Mouse (Mus musculus): ENCODE data around the gene Prkn. TPM values are rescaled to one million over a fixed set of nuclear protein-coding genes. Genes with fewer than 3 reads are reported as not detected.

The Prkn gene
- total RNA-seq, 2 experiments from 2014 or later: 15.2 to 21.4 TPM

GRCm38 (mm10) chr17:11844989-11845388, 1004.8 kb downstream of the Prkn start:
- intact Hi-C loops (cut with DNase I): loop anchor here (5.0 kb wide), 3 partner anchors 127 to 1528 kb away; partner anchors contain the start of gene Qk
- DNase-seq (ENCODE audit: low spot score in 2 of 2): no peak

- intact Hi-C loops (cut with DNase I): loop anchor here (5.0 kb wide), 3 partner anchors 127 to 1528 kb away; partner anchors contain the start of gene Qk
- no peak for DNase-seq (ENCODE audit: low spot score in 2 of 2)
Measured at GRCm38 (mm10) chr17:11845506-11845905, 1005.3 kb downstream of the Prkn start.

- intact Hi-C loops (cut with DNase I): no loop called here
Measured at GRCm38 (mm10) chr17:11854571-11854970, 1014.4 kb downstream of the Prkn start.

GRCm38 (mm10) chr17:11858772-11859405, 1018.7 kb downstream of the Prkn start:
- intact Hi-C loops (cut with DNase I): no loop called here
- DNase-seq (ENCODE audit: low spot score in 2 of 2): peak in 1 of 2 experiments; percentile 41

More at GRCm38 (mm10) chr17:11854571-11854970, 1014.4 kb downstream of the Prkn start:
- no peak for DNase-seq (ENCODE audit: low spot score in 2 of 2)

GRCm38 (mm10) chr17:11861178-11861577, 1021.0 kb downstream of the Prkn start:
- intact Hi-C loops (cut with DNase I): loop anchor here (5.0 kb wide), 1 partner anchor 91 kb away; no protein-coding TSS in a partner anchor
- peak in 1 of 2 experiments; percentile 80 for DNase-seq (ENCODE audit: low spot score in 2 of 2)

- no peak for DNase-seq (ENCODE audit: low spot score in 2 of 2)
- intact Hi-C loops (cut with DNase I): loop anchor here (5.0 kb wide), 1 partner anchor 90 kb away; no protein-coding TSS in a partner anchor
Measured at GRCm38 (mm10) chr17:11862360-11862759, 1022.2 kb downstream of the Prkn start.

GRCm38 (mm10) chr17:11863017-11863416, 1022.8 kb downstream of the Prkn start:
- intact Hi-C loops (cut with DNase I): loop anchor here (5.0 kb wide), 1 partner anchor 89 kb away; no protein-coding TSS in a partner anchor

GRCm38 (mm10) chr17:11866231-11866630, 1026.0 kb downstream of the Prkn start:
- intact Hi-C loops (cut with DNase I): no loop called here
- no peak for DNase-seq (ENCODE audit: low spot score in 2 of 2)

More at GRCm38 (mm10) chr17:11863017-11863416, 1022.8 kb downstream of the Prkn start:
- no peak for DNase-seq (ENCODE audit: low spot score in 2 of 2)

GRCm38 (mm10) chr17:11867334-11868095, 1027.3 kb downstream of the Prkn start:
- DNase-seq (ENCODE audit: low spot score in 2 of 2): no peak
- intact Hi-C loops (cut with DNase I): no loop called here

- intact Hi-C loops (cut with DNase I): no loop called here
- no peak for DNase-seq (ENCODE audit: low spot score in 2 of 2)
Measured at GRCm38 (mm10) chr17:11870546-11870945, 1030.4 kb downstream of the Prkn start.

- no peak for DNase-seq (ENCODE audit: low spot score in 2 of 2)
- intact Hi-C loops (cut with DNase I): no loop called here
Measured at GRCm38 (mm10) chr17:11876240-11876639, 1036.1 kb downstream of the Prkn start.

- intact Hi-C loops (cut with DNase I): no loop called here
- DNase-seq (ENCODE audit: low spot score in 2 of 2): no peak
Measured at GRCm38 (mm10) chr17:11881110-11881820, 1041.1 kb downstream of the Prkn start.

GRCm38 (mm10) chr17:11885601-11886000, 1045.4 kb downstream of the Prkn start:
- intact Hi-C loops (cut with DNase I): no loop called here

GRCm38 (mm10) chr17:11886963-11887362, 1046.8 kb downstream of the Prkn start:
- DNase-seq (ENCODE audit: low spot score in 2 of 2): no peak
- intact Hi-C loops (cut with DNase I): no loop called here

More at GRCm38 (mm10) chr17:11885601-11886000, 1045.4 kb downstream of the Prkn start:
- DNase-seq (ENCODE audit: low spot score in 2 of 2): no peak

GRCm38 (mm10) chr17:11887591-11888205, 1047.5 kb downstream of the Prkn start:
- intact Hi-C loops (cut with DNase I): no loop called here
- DNase-seq (ENCODE audit: low spot score in 2 of 2): no peak

- intact Hi-C loops (cut with DNase I): no loop called here
- no peak for DNase-seq (ENCODE audit: low spot score in 2 of 2)
Measured at GRCm38 (mm10) chr17:11888806-11889205, 1048.6 kb downstream of the Prkn start.

GRCm38 (mm10) chr17:11900300-11900699, 1060.1 kb downstream of the Prkn start:
- intact Hi-C loops (cut with DNase I): no loop called here
- no peak for DNase-seq (ENCODE audit: low spot score in 2 of 2)

GRCm38 (mm10) chr17:11901731-11902130, 1061.5 kb downstream of the Prkn start:
- intact Hi-C loops (cut with DNase I): no loop called here
- DNase-seq (ENCODE audit: low spot score in 2 of 2): no peak

GRCm38 (mm10) chr17:11903001-11903400, 1062.8 kb downstream of the Prkn start:
- peak in 1 of 2 experiments; percentile 40 for DNase-seq (ENCODE audit: low spot score in 2 of 2)
- intact Hi-C loops (cut with DNase I): no loop called here
